Mouse (Mus musculus): ENCODE results near the gene Srsf7. TPM values are rescaled to one million over a fixed set of nuclear protein-coding genes. Genes with fewer than 3 reads are reported as not detected.

The Srsf7 gene
- polyA plus RNA-seq, 1 experiment from 2014 or later, result 890 TPM

GRCm38 (mm10) chr17:80167851-80168251 is 39.3 kb downstream of the Srsf7 start:
- 53% methylated on average over 7 of the region's 7 CpGs for WGBS
- Histone ChIP-seq H3K27me3 (replicated peaks; ENCODE audit: low read depth, poor library complexity, severe bottlenecking) (no peaks in the 10 kb centered on the region), H3K4me1 (peaks cover 26% of the 10 kb centered on the region), H3K4me3 (0 out of 2 replicates have a peak overlapping the region, but pooled peaks have one; percentile 36), H3K36me3 (replicated peaks) (no peaks in the 10 kb centered on the region; the same call in 1 of the 2 replicates), H3K9me3 (no peaks in the 10 kb centered on the region), H3K27ac (replicated peaks) (no peak overlapping the region)
- peak; percentile 16 for DNase-seq (ENCODE audit: low spot score)

- H3K36me3 ChIP-seq (replicated peaks), result no peaks in the 10 kb centered on the region; the same call in 1 of the 2 replicates
- H3K27ac ChIP-seq (replicated peaks), result no peak overlapping the region
- no peak for DNase-seq (ENCODE audit: low spot score)
- no peaks in the 10 kb centered on the region for H3K27me3 ChIP-seq (replicated peaks; ENCODE audit: low read depth, poor library complexity, severe bottlenecking)
- WGBS, result 35% methylated on average over 4 of the region's 4 CpGs
- H3K9me3 ChIP-seq, result no peaks in the 10 kb centered on the region
- peaks cover 26% of the 10 kb centered on the region for H3K4me1 ChIP-seq
- no peak overlapping the region for H3K4me3 ChIP-seq
Measured at GRCm38 (mm10) chr17:80167436-80167835, 39.7 kb downstream of the Srsf7 start.

- H3K36me3 ChIP-seq (replicated peaks), result no peaks in the 10 kb centered on the region
- H3K9me3 ChIP-seq, result no peaks in the 10 kb centered on the region
- no peak overlapping the region for H3K4me3 ChIP-seq
- no peak overlapping the region for H3K27ac ChIP-seq (replicated peaks)
- peaks cover 26% of the 10 kb centered on the region for H3K4me1 ChIP-seq
- 87% methylated on average over 6 of the region's 6 CpGs for WGBS
- H3K27me3 ChIP-seq (replicated peaks; ENCODE audit: low read depth, poor library complexity, severe bottlenecking), result no peaks in the 10 kb centered on the region
- no peak for DNase-seq (ENCODE audit: low spot score)
Measured at GRCm38 (mm10) chr17:80166346-80166745, 40.8 kb downstream of the Srsf7 start.

GRCm38 (mm10) chr17:80165741-80166140 is 41.4 kb downstream of the Srsf7 start:
- WGBS, result 84% methylated on average over 6 of the region's 6 CpGs
- peaks cover 26% of the 10 kb centered on the region for H3K4me1 ChIP-seq

GRCm38 (mm10) chr17:80163991-80164390 is 43.1 kb downstream of the Srsf7 start:
- DNase-seq (ENCODE audit: low spot score), result no peak
- no peaks in the 10 kb centered on the region for H3K36me3 ChIP-seq (replicated peaks)
- H3K4me3 ChIP-seq, result no peak overlapping the region
- WGBS, result 90% methylated on average over 8 of the region's 8 CpGs
- H3K9me3 ChIP-seq, result no peaks in the 10 kb centered on the region
- H3K27ac ChIP-seq (replicated peaks), result no peak overlapping the region
- no peaks in the 10 kb centered on the region for H3K27me3 ChIP-seq (replicated peaks; ENCODE audit: low read depth, poor library complexity, severe bottlenecking)
- peaks cover 22% of the 10 kb centered on the region for H3K4me1 ChIP-seq

More at GRCm38 (mm10) chr17:80165741-80166140, 41.4 kb downstream of the Srsf7 start:
- no peak for DNase-seq (ENCODE audit: low spot score)
- no peaks in the 10 kb centered on the region for H3K9me3 ChIP-seq
- H3K36me3 ChIP-seq (replicated peaks), result no peaks in the 10 kb centered on the region
- no peak overlapping the region for H3K4me3 ChIP-seq
- H3K27ac ChIP-seq (replicated peaks), result no peak overlapping the region
- H3K27me3 ChIP-seq (replicated peaks; ENCODE audit: low read depth, poor library complexity, severe bottlenecking), result no peaks in the 10 kb centered on the region

- Histone ChIP-seq H3K27ac (replicated peaks) (no peak overlapping the region), H3K36me3 (replicated peaks) (no peaks in the 10 kb centered on the region), H3K27me3 (replicated peaks; ENCODE audit: low read depth, poor library complexity, severe bottlenecking) (no peaks in the 10 kb centered on the region), H3K9me3 (no peaks in the 10 kb centered on the region), H3K4me1 (no peaks in the 10 kb centered on the region), H3K4me3 (no peak overlapping the region)
- WGBS, result 85% methylated on average over 5 of the region's 5 CpGs
- DNase-seq (ENCODE audit: low spot score), result no peak
Measured at GRCm38 (mm10) chr17:80160454-80160853, 46.7 kb downstream of the Srsf7 start.

- DNase-seq (ENCODE audit: low spot score), result no peak
- H3K4me3 ChIP-seq, result no peak overlapping the region
- WGBS, result 92% methylated on average over 6 of the region's 6 CpGs
- H3K36me3 ChIP-seq (replicated peaks), result no peaks in the 10 kb centered on the region; the same call in 1 of the 2 replicates
- H3K27me3 ChIP-seq (replicated peaks; ENCODE audit: low read depth, poor library complexity, severe bottlenecking), result no peaks in the 10 kb centered on the region
- H3K4me1 ChIP-seq, result no peaks in the 10 kb centered on the region
- no peak overlapping the region for H3K27ac ChIP-seq (replicated peaks)
- H3K9me3 ChIP-seq, result no peaks in the 10 kb centered on the region
Measured at GRCm38 (mm10) chr17:80157489-80157888, 49.6 kb downstream of the Srsf7 start.

- Histone ChIP-seq H3K4me3 (no peak overlapping the region), H3K36me3 (replicated peaks) (no peaks in the 10 kb centered on the region; the same call in 1 of the 2 replicates), H3K4me1 (no peaks in the 10 kb centered on the region), H3K27ac (replicated peaks) (no peak overlapping the region), H3K27me3 (replicated peaks; ENCODE audit: low read depth, poor library complexity, severe bottlenecking) (no peaks in the 10 kb centered on the region), H3K9me3 (no peaks in the 10 kb centered on the region)
- DNase-seq (ENCODE audit: low spot score), result no peak
- WGBS, result 90% methylated on average over 8 of the region's 8 CpGs
Measured at GRCm38 (mm10) chr17:80156905-80157304, 50.2 kb downstream of the Srsf7 start.

- no peaks in the 10 kb centered on the region; the same call in 1 of the 2 replicates for H3K4me1 ChIP-seq
- H3K9me3 ChIP-seq, result no peaks in the 10 kb centered on the region
- H3K27me3 ChIP-seq (replicated peaks; ENCODE audit: low read depth, poor library complexity, severe bottlenecking), result no peaks in the 10 kb centered on the region
- no peak overlapping the region for H3K4me3 ChIP-seq
- WGBS, result 63% methylated on average over 2 of the region's 2 CpGs
- DNase-seq (ENCODE audit: low spot score), result no peak
- H3K36me3 ChIP-seq (replicated peaks), result no peaks in the 10 kb centered on the region; the same call in 1 of the 2 replicates
- H3K27ac ChIP-seq (replicated peaks), result no peak overlapping the region
Measured at GRCm38 (mm10) chr17:80153631-80154030, 53.5 kb downstream of the Srsf7 start.

- Histone ChIP-seq H3K27ac (replicated peaks) (no peak overlapping the region), H3K9me3 (no peaks in the 10 kb centered on the region), H3K36me3 (replicated peaks) (no peaks in the 10 kb centered on the region; the same call in 1 of the 2 replicates), H3K27me3 (replicated peaks; ENCODE audit: low read depth, poor library complexity, severe bottlenecking) (no peaks in the 10 kb centered on the region), H3K4me3 (no peak overlapping the region), H3K4me1 (peaks cover 6% of the 10 kb centered on the region)
- WGBS, result 80% methylated on average over 12 of the region's 12 CpGs
- no peak for DNase-seq (ENCODE audit: low spot score)
Measured at GRCm38 (mm10) chr17:80152767-80153630, 54.1 kb downstream of the Srsf7 start.

- 23% methylated on average over 5 of the region's 5 CpGs for WGBS
- no peaks in the 10 kb centered on the region for H3K27me3 ChIP-seq (replicated peaks; ENCODE audit: low read depth, poor library complexity, severe bottlenecking)
- DNase-seq (ENCODE audit: low spot score), result peak; percentile 22
Measured at GRCm38 (mm10) chr17:80151353-80151752, 55.8 kb downstream of the Srsf7 start.

More at GRCm38 (mm10) chr17:80151353-80151752, 55.8 kb downstream of the Srsf7 start:
- peaks cover 8% of the 10 kb centered on the region for H3K4me1 ChIP-seq
- H3K4me3 ChIP-seq, result no peak overlapping the region
- no peaks in the 10 kb centered on the region; the same call in 1 of the 2 replicates for H3K36me3 ChIP-seq (replicated peaks)
- H3K27ac ChIP-seq (replicated peaks), result no peak overlapping the region
- H3K9me3 ChIP-seq, result no peaks in the 10 kb centered on the region
